Comparison of ENCODE assay signal across 8 mouse cellular contexts in genomic region chr1:79439609-79440308, GRCm38 (mm10). TPM values are rescaled to one million over a fixed set of nuclear protein-coding genes. Genes with fewer than 3 reads are reported as not detected.
DNase-seq lines count a peak whose midpoint lies in the region; ATAC-seq and TF ChIP-seq lines count a peak whose summit lies in the region.

Gene Scg2 (minus strand): TSS chr1:79440120.

- H3K4me3 ChIP-seq in forebrain, embryonic 11.5 days (ENCODE audit: low read depth, low read length): no peak within 1 kb of the TSS
- H3K4me3 ChIP-seq in heart, embryonic 16.5 days (ENCODE audit: low read length): no peak within 1 kb of the TSS
- H3K4me3 ChIP-seq in kidney, postnatal 0 days (replicated peaks; ENCODE audit: low read depth, low read length): no peak within 1 kb of the TSS
- no peak within 1 kb of the TSS for H3K4me3 ChIP-seq in limb, embryonic 14.5 days (replicated peaks; ENCODE audit: low read length)

- H3K27ac ChIP-seq in forebrain, embryonic 11.5 days (ENCODE audit: low read depth, low read length): no peak within 1 kb of the TSS
- no peak within 1 kb of the TSS for H3K27ac ChIP-seq in heart, embryonic 16.5 days (ENCODE audit: low read length)
- H3K27ac ChIP-seq in kidney, postnatal 0 days: no peak within 1 kb of the TSS
- H3K27ac ChIP-seq in limb, embryonic 14.5 days (replicated peaks; ENCODE audit: low read depth, low read length): no peak within 1 kb of the TSS

- peak; percentile 49 for DNase-seq in CD4-positive, CD25-positive, alpha-beta regulatory T cell, adult 2 months (ENCODE audit: low read depth, low spot score)
- peak; percentile 54 for DNase-seq in c-Kit-positive CD71-negative TER-119-negative erythroid progenitor cells, embryonic 14.5 days (ENCODE audit: low read depth)
- peak; percentile 94 for DNase-seq in forebrain, embryonic 11.5 days (ENCODE audit: low spot score)
- DNase-seq in kidney, postnatal 0 days (ENCODE audit: low spot score): peak; percentile 97
- peak; percentile 96 for DNase-seq in limb, embryonic 14.5 days (ENCODE audit: low spot score)
- DNase-seq in neural tube, embryonic 10.5 days (ENCODE audit: extremely low spot score, low spot score): peak; percentile 87
- peak; percentile 34 for DNase-seq in thymus, postnatal 0 days (ENCODE audit: low spot score)

- H3K4me1 ChIP-seq in forebrain, embryonic 11.5 days (replicated peaks; ENCODE audit: control insufficient read depth, insufficient read depth, low read length): no peaks in the 10 kb centered on the region; the same call in 1 of the 2 replicates
- peaks cover 2% of the 10 kb centered on the region; the same call in 1 of the 2 replicates for H3K4me1 ChIP-seq in heart, embryonic 16.5 days (ENCODE audit: control insufficient read depth, insufficient read depth, low read length)
- H3K4me1 ChIP-seq in kidney, postnatal 0 days (replicated peaks; ENCODE audit: insufficient read depth, low read length): no peaks in the 10 kb centered on the region
- H3K4me1 ChIP-seq in limb, embryonic 14.5 days (ENCODE audit: control insufficient read depth, insufficient read depth, low read length): no peaks in the 10 kb centered on the region

- H3K4me2 ChIP-seq in forebrain, embryonic 11.5 days (ENCODE audit: low read depth, low read length, severe bottlenecking): peak within 1 kb of the TSS; percentile 26; the same call in 1 of the 2 replicates
- H3K4me2 ChIP-seq in heart, embryonic 16.5 days (ENCODE audit: low read depth, low read length): peak within 1 kb of the TSS; percentile 43; the same call in 1 of the 2 replicates
- no peak within 1 kb of the TSS for H3K4me2 ChIP-seq in kidney, postnatal 0 days (ENCODE audit: low read length)
- no peak within 1 kb of the TSS for H3K4me2 ChIP-seq in limb, embryonic 14.5 days (replicated peaks; ENCODE audit: low read depth, low read length, severe bottlenecking)

- no peak within 1 kb of the TSS for H3K9ac ChIP-seq in forebrain, embryonic 11.5 days (ENCODE audit: low read length)
- H3K9ac ChIP-seq in heart, embryonic 16.5 days (ENCODE audit: low read length): no peak within 1 kb of the TSS
- no peak within 1 kb of the TSS for H3K9ac ChIP-seq in kidney, postnatal 0 days (ENCODE audit: low read depth, low read length)
- no peak within 1 kb of the TSS for H3K9ac ChIP-seq in limb, embryonic 14.5 days (ENCODE audit: low read depth, low read length, severe bottlenecking)

- H3K36me3 ChIP-seq in forebrain, embryonic 11.5 days (ENCODE audit: control insufficient read depth, insufficient read depth, low read length): no peaks in the 10 kb centered on the region
- H3K36me3 ChIP-seq in heart, embryonic 16.5 days (ENCODE audit: control insufficient read depth, insufficient read depth): no peaks in the 10 kb centered on the region
- no peaks in the 10 kb centered on the region for H3K36me3 ChIP-seq in kidney, postnatal 0 days (ENCODE audit: insufficient read depth, low read length)
- no peaks in the 10 kb centered on the region for H3K36me3 ChIP-seq in limb, embryonic 14.5 days (ENCODE audit: control insufficient read depth, insufficient read depth, low read length)

- peak; percentile 96 for ATAC-seq in forebrain, embryonic 11.5 days (replicated peaks; ENCODE audit: low FRiP score)
- peak; percentile 86 for ATAC-seq in heart, embryonic 16.5 days (replicated peaks; ENCODE audit: extremely low read depth, insufficient read depth, low FRiP score)
- ATAC-seq in kidney, postnatal 0 days (replicated peaks; ENCODE audit: low FRiP score, low read depth): peak; percentile 92
- peak; percentile 94 for ATAC-seq in limb, embryonic 14.5 days (ENCODE audit: low FRiP score, low read depth)

- no peak for TF ChIP-seq POLR2A in limb, embryonic 14.5 days (IDR thresholded peaks at IDR 0.05; ENCODE audit: borderline replicate concordance, extremely low read depth, insufficient read depth, insufficient read length)

- no peaks in the 10 kb centered on the region for H3K27me3 ChIP-seq in forebrain, embryonic 11.5 days (ENCODE audit: control insufficient read depth, insufficient read depth, low read length)
- H3K27me3 ChIP-seq in heart, embryonic 16.5 days (ENCODE audit: control insufficient read depth, insufficient read depth, low read length): no peaks in the 10 kb centered on the region
- H3K27me3 ChIP-seq in kidney, postnatal 0 days (ENCODE audit: insufficient read depth, low read length): no peaks in the 10 kb centered on the region
- H3K27me3 ChIP-seq in limb, embryonic 14.5 days (ENCODE audit: control insufficient read depth, insufficient read depth, low read length): no peaks in the 10 kb centered on the region

- no peaks in the 10 kb centered on the region for H3K9me3 ChIP-seq in forebrain, embryonic 11.5 days (ENCODE audit: control insufficient read depth, low read length)
- no peaks in the 10 kb centered on the region for H3K9me3 ChIP-seq in heart, embryonic 16.5 days (replicated peaks; ENCODE audit: control insufficient read depth, low read length)
- no peaks in the 10 kb centered on the region for H3K9me3 ChIP-seq in kidney, postnatal 0 days (replicated peaks; ENCODE audit: low read length)
- no peaks in the 10 kb centered on the region for H3K9me3 ChIP-seq in limb, embryonic 14.5 days (ENCODE audit: control insufficient read depth, low read length)

- TF ChIP-seq CTCF in kidney, postnatal 0 days (IDR thresholded peaks at IDR 0.05; ENCODE audit: low read depth): peak; percentile 66

- 14% methylated on average over 22 of the region's 22 CpGs for WGBS in forebrain, embryonic 11.5 days
- 12% methylated on average over 22 of the region's 22 CpGs for WGBS in heart, embryonic 16.5 days
- 14% methylated on average over 22 of the region's 22 CpGs for WGBS in kidney, postnatal 0 days
- WGBS in limb, embryonic 14.5 days: 15% methylated on average over 22 of the region's 22 CpGs

RNA-seq across cellular contexts. Expression of gene Scg2, which starts in this region (rescaled TPM):
- polyA plus RNA-seq in forebrain, embryonic 11.5 days (2014; fragmentation: Nextera tagmentation; extraction: Ambion mirVana): 3.3 and 4.5 TPM in 2 replicates
- polyA plus RNA-seq in heart, embryonic 16.5 days (2015; fragmentation: Nextera tagmentation; extraction: Ambion mirVana): 0.13 and 0.29 TPM in 2 replicates
- polyA plus RNA-seq in kidney, postnatal 0 days (2015; fragmentation: Nextera tagmentation; extraction: Ambion mirVana): 0.09 and 0.17 TPM in 2 replicates
- polyA plus RNA-seq in limb, embryonic 14.5 days (2012; rRNA removed): 0.72 and 0.74 TPM in 2 replicates
- polyA plus RNA-seq in limb, embryonic 14.5 days (2014; fragmentation: Nextera tagmentation; extraction: Ambion mirVana): 1.1 and 1.5 TPM in 2 replicates
- 0.49 and 0.75 TPM in 2 replicates for polyA plus RNA-seq in thymus, postnatal 0 days (2015; fragmentation: Nextera tagmentation; extraction: Ambion mirVana)

Comparison
In these comparisons a context has a peak if more than half of its experiments do, and no peak if none do; other contexts are left out.
1. Peak in ATAC-seq and H3K4me2 ChIP-seq in heart, embryonic 16.5 days; RNA of the gene not detected or under 1 TPM.
2. Peak in DNase-seq and ATAC-seq in kidney, postnatal 0 days; RNA of the gene not detected or under 1 TPM.
3. Peak in DNase-seq in thymus, postnatal 0 days; RNA of the gene not detected or under 1 TPM.
4. DNase-seq: peak in every context shown above with its lines; median percentile 97 in kidney, postnatal 0 days; 96 in limb, embryonic 14.5 days; 94 in forebrain, embryonic 11.5 days; 87 in neural tube, embryonic 10.5 days; 54 in c-Kit-positive CD71-negative TER-119-negative erythroid progenitor cells, embryonic 14.5 days; 49 in CD4-positive, CD25-positive, alpha-beta regulatory T cell, adult 2 months; 34 in thymus, postnatal 0 days.